Mouse (Mus musculus): ENCODE results near the gene Panx1.
A peak's percentile ranks its signal among the peaks of the same experiment; 100 is the strongest.

Panx1 gene

DNA sequence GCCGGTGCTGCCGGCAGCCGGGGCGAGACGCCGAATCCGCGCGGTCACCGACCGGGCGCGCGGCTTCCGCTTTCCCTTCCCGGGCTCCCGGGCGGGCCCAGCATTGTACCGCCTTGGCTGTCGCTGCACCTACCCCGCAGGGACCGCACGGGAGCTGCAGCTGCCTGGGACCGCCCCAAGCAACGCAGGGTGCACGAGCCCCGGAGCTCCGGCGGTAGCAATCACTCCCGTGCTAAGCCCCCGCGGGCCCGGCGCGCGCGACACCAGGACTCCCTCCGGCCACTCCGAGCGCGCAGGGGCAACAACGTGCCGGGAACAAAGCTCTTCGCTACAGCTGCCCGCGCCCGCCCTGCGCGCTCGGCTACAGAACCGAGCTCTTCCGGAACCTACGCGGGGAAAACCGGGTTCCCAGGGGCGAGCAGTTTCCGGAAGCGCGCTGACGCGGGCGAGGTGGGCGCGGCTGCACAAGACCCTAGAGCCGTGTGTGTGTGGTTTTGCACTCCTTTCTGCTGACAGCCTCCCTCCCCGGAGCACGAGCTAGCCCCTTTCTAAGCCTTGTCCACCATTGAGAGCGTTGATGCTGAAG is at the start of gene Panx1:
Gene Panx1 (minus strand): TSS at position 395 of the 586 bp plus-strand sequence.
- DNase-seq (ENCODE audit: low spot score in 2 of 2), result peak; percentile 35 to 38

DNA sequence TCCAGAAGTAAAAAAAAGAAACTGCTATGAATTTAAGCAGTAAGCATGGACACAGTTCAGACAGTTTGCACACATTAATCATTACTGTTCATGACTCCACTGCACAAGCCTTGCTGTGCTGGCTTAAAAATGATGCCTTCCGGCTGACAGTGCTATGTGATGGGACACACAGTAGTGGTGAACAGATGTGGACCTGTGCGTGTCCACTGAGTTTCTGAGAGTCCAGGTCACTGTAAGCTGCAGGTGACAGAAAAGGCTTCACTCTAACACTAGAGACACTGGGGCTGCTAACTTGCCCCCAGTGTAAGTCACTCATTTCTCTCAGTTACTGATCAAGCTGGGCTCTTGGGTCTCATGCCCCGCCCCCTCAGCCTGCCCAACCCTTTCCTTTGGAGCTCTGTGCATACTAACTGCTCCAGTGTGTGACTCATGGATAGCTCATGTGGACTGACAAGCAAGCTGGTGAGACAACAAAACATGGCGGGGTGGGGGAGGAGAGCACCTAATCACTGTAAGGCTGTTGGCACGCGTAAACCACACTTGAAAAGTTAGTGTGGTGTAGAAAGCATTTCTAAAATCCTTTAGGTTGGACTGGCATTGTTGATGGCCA is 23.5 kb upstream of the Panx1 start:
- no peak for DNase-seq (ENCODE audit: low spot score in 2 of 2)

DNA sequence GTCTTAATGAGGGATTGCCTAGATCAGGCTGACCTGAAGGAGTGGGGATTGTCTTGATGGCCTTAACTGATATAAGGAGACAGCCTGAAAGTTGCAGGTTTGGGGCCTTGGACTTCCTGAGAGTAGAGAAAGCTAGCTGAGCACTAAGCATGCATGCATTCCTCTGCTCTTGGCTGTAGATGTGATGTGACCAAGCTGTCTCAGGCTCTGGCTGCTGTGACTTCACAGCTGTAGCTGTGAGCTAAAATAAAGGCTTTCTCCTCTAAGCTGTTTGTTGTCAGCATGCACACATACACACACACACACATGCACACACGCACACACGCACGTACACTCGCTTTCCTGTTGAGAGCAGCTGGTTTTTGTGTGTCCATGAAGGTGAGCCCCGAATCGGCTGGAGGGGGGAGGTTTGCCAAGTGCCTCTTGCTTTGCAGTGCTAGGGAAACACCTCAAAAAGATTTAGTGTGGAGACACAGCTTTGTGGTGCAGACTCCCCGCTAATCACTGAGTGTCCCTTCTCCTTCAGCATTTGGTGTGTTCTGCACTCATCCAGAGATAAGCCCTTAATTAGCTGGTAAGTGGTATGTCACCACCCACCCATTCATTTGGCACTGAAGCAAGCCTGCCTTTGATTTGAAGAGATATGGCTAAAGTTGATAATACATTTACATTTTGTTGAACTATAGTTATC is 22.9 kb upstream of the Panx1 start:
- DNase-seq (ENCODE audit: low spot score in 2 of 2), result no peak

DNA sequence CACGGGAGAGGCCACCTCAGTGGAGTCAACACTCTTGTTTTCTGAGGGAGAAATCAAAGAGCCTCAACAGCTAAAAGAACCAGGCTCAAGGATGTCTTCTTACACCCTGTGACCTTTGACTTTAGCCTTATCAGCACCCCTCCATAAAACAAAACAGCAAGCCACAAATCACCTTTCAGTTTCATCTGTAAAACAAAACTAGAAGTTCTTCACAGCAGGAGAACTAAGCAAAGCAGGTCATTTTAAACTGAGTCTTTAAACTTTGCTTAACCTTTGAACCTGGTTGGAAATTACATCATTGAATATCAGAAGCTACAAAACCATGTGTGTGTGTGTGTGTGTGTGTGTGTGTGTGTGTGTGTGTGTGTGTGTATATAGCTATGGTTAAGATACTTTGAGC is 18.9 kb upstream of the Panx1 start:
- no peak for DNase-seq (ENCODE audit: low spot score in 2 of 2)

DNA sequence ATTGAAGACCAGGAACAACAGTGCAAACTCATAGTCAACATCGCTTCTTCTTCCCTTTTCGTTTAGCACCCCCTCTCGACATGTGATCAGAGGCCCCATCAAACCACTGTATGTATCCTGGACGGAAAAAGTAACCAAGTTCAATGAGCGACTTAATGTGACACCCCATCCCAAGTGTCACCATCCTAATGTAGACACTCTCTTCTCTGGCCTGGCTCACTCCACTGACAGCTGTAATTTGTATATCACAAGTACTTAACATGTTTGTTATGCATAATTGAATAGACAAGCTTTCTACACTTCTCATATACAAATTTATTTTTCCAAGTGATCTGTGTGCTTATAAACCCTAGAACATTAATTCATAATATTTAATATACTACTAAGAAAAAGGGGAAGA is 15.6 kb upstream of the Panx1 start:
- no peak for DNase-seq (ENCODE audit: low spot score in 2 of 2)

DNA sequence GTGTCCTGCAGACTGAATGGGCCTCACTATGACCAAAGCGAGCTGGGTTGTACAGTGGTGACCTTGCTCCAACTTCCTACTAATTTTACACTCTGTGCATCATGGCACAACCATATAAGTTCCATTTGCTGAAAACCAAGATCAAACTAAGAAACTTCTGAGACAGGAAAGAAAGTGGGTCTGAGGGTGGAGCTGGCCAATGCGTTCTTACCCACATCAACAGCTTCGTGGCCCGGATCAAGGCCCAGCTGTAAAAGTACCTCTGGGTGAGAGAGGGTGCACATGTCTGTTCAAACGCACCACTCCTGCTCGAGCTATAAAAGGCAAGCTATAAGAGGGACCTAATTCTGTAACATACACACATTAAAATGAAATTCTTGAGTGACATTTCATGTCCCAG is 14.7 kb upstream of the Panx1 start:
- DNase-seq (ENCODE audit: low spot score in 2 of 2), result no peak

DNA sequence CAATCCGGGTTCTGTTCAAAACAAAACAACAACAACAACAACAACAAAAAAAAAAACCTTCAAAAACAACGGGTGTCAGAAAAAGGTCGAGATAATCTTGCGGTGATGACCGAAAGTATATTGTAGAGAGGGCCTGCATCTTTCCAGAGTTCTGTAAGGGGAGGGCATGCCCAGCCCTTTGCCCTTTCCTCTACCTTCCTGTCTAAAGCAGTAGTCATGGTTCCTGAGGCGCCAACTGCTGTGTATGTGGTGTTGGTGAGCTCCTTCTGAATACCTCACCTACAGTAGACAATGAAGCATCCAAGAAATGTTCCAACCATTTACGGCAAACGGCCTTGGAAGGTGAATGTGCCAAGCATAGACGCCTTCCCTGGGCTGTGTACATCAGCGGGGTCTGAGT is 462 bp upstream of the Panx1 start:
- DNase-seq (ENCODE audit: low spot score in 2 of 2), result no peak

DNA sequence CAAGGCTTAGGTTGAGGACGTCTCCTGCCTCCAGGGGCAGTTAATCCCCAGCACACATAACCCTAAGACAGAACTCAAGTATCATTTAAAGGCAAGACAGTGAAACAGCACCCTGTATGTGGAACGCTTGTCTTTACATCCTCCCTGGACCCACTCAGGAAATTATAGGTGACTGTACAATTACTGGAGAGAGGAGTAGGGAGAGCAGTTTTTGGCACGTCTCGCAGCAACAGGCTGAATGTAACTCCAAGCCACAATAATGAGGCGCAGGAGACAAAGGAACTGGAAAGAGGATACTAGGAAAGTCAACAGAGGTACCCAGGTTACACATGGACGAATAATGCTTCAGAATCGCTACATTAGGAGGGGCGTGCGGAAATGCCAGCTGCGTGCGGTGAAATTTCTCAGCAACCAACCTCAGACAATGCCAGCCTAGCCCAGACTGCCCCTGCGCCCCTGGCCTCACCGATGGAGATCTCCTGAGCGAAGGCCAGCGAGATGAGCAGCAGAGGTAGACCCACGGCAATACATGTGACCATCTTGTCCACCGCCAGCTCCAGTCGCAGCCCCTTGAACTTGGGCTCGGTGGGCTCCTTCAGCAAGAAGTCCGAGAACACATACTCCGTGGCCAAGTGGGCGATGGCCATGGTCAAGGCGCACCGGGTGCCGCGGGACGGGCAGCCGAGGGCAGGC is 741 bp downstream of the Panx1 start:
- no peak for DNase-seq (ENCODE audit: low spot score in 2 of 2)

DNA sequence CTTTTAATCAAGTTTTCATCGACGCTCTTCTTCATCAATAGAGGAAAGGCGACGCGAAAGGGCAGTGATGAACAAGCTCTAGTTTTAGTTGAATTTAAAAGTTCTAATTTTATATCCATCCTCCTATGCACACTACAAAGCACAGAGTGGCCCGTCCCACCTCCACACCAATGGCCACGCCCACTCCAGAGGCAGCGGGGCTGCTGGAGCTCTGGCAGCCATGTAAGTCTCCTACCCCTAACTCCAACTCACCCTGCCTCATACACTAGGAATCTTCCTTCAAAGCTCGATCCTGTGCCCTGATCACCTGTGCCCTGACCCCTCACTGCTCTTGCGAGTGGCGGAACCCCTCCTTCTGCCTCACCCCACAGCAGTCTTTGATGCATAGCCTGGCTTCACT is 3.7 kb downstream of the Panx1 start:
- DNase-seq (ENCODE audit: low spot score in 2 of 2), result no peak

DNA sequence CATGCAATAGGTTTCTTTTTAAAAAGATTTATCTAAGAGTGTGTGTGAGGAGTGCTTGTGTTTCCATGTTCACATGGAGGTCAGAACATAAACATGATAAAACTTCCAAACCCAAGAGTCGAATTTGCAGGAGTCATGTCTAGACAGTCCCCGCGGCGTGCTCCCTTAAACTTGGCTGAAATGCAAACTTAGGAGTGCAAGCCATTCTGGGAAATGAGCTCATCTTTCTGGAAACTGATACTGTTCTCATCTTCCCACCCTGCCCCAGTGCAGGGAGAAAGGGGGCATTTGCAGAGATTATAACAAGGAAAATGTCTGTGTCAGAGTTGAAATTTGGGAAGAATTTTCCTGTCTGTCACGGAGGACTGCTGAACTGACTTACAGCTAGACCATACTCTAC is 5.4 kb downstream of the Panx1 start:
- no peak for DNase-seq (ENCODE audit: low spot score in 2 of 2)

DNA sequence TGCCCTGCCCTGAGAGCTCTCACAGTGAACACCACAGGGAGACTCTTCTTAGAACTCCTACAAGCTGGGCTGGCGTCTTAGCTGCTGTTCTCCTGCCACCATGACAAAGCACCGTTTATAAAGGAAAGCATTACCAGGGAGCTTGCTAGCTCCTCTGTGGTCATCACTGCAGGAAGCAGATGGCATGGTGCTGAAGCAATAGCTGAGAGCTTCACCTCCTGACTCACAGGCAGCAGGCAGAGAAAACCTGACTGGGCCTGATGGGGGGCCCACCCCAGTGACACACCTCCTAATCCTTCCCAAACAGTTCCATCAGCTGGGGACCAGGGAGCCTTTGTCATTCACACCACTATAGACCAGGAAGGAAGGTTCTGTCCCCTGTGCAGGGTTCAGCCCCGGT is 7.6 kb downstream of the Panx1 start:
- no peak for DNase-seq (ENCODE audit: low spot score in 2 of 2)

DNA sequence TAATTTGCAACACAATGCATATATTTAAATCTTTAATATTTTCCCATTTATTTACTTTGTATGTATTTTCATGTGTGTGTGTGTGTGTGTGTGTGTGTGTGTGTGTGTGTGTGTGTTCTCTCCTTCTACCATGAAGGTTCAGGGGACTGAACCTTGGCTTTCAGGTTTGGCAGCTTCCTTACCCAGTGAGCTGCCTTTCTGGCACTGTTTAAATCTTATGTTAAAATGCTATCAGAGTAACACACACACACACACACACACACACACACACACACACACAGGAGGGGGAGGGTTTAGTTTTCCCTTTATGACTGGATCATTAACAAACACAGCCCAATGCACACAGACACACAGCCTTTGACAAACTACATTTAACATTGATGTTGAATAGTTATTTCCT is 8.0 kb downstream of the Panx1 start:
- no peak for DNase-seq (ENCODE audit: low spot score in 2 of 2)

DNA sequence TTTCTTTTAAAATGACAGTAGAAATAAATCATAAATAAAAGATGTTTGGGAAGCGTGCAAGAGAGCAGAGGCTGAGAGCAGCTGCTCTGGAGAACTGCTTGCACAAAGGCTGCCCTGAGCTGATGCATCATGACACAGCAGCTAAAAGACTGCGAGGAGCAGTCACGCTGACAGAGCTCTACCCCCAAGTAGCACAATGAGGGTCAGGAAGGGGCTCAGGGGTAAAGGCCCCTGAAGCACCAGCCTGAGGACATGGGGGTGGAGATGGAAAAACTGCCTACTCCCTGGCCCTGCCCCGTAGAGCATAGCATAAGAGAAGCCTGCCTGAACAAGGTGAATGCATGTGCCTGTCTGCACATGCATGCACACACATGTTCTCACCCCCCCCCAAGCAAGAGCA is 8.5 kb downstream of the Panx1 start:
- DNase-seq (ENCODE audit: low spot score in 2 of 2), result no peak

DNA sequence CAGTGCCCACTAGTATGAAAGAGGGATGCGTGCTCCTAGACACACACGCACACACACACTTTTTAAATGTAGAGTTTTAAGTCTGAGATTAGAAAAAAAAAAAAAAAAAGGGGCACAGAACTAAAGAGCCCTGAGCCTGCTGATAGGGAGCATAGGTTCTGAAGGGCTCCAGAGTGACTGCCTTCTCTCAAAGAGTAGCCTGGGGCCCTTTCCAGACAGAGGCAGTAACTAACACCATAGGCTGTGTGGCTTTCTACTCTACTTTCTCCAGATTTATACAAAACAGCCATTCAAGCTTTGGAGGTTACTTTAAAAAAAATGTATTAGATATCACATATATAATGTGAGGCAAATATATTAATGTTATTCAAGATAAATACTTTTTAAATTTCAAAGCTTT is 8.9 kb downstream of the Panx1 start:
- no peak for DNase-seq (ENCODE audit: low spot score in 2 of 2)

DNA sequence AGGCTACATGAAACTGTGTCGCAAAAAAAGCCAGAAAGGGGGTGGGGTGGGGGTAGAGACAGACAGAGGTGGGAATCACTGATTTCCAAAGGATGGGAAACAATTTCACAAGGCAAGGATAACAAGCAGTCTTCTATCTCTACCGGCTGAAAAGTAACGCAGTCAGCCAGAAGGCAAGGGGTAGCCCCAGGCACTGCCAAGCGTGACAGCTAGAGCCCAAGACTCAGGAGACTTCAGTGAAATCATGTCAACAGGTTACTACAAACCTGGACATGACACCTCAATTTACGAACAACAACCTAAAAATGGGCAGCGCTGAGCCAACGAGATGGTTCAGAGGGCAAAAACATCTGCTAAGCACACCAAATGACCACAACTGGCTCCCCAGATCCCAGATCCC is 9.3 kb downstream of the Panx1 start:
- DNase-seq (ENCODE audit: low spot score in 2 of 2), result no peak

DNA sequence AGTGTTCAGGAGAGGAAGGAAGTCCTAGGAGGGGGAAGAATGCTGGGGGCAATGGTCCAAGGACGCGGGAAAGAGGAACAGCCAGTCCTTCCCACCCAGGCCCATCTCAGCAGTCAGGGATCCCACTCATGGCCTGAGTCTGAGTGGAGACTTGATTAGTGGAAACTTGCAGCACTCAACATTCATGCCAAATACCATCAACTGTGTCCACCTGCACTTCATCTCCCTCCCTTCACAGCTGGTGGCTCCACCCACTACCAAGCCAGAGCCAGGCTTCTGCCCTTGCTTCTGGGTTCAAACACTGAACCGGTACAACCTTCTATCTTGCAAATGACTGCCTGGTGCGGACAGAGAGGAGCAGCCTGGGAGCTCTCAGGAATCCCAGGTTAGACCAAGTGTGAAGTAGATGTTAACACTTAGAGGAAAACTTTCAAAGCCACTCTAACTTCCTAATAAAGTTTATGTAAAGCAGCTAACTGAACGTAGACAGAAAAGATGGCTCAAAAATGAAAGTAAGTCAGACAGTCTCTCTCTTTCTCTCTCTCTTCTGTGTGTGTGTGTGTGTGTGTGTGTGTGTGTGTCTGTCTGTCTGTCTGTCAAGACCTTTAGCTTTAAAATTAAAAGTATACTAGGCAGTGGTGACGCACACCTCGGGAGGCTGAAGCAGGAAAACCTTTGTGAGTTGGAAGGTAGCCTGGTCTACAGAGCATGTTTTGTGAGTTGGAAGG is 10.6 kb downstream of the Panx1 start:
- DNase-seq (ENCODE audit: low spot score in 2 of 2), result no peak

DNA sequence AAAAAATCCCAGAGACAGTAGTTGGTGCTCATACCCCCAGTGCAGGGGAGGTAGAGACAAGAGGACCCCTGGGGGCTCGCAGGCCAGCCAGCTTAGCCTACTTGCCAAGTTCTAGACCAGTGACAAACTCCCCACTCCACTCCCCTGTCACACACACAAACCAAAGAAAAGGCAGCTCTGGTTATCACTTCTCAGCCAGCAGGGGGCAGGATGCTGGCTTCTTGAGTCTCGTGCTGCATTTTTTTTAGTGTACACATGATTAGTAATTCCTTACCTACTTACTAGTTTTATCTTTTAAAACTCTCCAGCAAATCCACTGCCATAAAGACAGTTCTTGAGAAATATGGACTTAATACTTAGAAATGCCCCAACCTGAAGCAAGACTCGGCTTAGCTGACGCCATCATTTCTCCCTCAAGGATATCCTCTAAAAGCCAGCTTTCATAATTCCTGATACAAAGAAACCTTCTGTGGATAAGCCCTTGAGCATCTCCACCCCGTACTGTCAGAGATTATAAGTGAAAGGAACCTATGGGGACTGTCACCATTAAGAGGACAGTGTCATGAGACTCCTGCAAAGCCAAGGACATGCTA is 11.6 kb downstream of the Panx1 start:
- DNase-seq (ENCODE audit: low spot score in 2 of 2), result no peak

DNA sequence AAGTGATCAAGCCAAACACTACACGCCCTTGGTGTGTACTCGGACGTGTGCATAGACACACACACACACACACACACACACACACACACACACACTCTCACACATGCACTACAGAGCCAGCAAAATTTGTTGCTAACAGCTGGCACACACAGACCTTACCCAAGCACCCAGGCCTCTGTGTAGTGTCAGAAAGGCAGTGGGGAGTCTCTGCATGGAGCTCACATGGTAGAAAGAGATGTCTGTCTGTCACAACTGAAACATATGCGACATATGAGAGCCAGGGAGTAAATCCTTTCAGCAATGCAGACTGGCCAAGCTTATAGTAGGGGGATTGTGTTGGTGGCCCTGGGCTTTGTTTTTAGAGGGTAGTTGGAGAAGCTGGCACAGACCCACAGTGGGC is 12.5 kb downstream of the Panx1 start:
- no peak for DNase-seq (ENCODE audit: low spot score in 2 of 2)

DNA sequence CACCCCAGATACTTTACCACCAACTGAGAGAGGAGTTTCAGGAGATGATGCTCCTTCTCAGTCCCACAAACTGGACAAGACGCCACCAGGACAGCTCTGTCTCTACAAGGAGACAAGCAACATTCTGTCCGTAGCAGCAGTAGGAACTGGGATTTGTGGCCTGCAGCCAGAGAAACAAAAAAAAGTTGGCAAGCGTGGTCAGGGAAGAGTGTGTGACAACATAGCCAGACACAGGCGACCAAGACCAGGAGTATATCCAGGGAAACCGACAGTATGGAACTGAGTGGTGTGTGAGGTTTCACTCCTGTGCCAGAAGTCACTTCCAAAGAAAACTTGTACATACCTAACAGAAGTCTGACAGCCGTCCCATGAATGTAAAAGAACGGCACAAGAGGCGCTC is 14.5 kb downstream of the Panx1 start:
- no peak for DNase-seq (ENCODE audit: low spot score in 2 of 2)

DNA sequence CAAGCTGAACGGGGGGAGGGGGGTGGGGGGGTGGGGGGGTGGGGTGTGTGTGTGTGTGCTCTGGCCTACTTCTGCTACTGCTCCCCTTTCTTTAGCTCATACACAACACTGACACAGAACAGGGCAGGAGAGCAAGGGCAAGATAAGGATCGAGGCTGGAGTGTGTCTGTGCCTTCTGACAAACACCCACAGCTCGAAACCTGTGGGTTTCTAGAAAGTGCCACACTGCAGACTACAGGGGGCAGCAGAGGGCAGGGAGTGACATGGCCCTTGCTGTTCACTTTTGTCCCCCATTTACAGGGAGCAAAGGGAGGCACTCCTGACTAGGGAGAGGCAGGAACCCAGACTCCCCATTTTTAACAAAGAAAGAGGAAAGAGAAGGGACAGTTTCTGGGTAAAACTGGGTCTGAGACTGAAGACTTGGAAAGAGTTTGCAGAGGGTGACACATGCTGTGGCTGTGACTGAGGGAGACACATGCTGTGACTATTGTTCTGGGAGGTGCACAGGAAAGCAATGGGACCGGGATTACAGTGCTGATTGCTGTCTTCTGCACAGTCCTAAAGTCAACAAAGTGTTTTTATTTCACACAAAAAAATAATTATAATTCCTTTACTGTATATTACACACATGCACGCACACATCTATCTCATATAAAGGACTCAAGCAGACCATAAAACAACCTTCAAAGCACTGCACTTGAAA is 16.1 kb downstream of the Panx1 start:
- no peak for DNase-seq (ENCODE audit: low spot score in 2 of 2)

DNA sequence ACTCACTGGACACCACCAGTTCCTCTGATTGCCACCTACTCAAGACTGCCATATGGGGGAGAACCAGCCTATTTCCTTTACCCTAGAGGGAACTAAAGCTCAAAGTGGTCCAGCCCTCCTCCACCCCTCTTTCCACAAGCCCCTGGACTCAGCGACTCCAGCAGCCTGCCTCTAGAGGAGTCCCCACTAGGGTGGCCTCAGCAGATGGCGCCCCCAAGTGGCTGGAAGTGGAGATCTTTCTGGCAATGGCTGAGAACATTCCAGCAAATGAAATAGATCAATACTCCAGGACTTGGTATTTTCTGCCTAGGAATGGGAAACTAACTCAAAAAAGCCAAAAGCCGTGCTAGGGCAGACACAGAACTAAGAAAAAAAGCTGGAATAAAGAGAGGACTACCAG is 17.6 kb downstream of the Panx1 start:
- no peak for DNase-seq (ENCODE audit: low spot score in 2 of 2)

All from frontal cortex, postnatal 25 days (tissue).